Mouse (Mus musculus) gastrocnemius, postnatal 4 days (tissue): ENCODE data around the gene Olfr1487. TPM values are rescaled to one million over a fixed set of nuclear protein-coding genes. Genes with fewer than 3 reads are reported as not detected.
"Not testable (repeated sequence)": the region's sequence is repeated elsewhere in the genome, so short reads cannot be mapped to it uniquely, and the experiment has no call there.

Experiments
- DNase-seq, 2 experiments: peaks; one replicate each; pipeline ENCODE4 v3.0.0; 2021 to 2022; ENCODE audit warnings: low spot score in 2 of 2, mixed read lengths in 2 of 2
- long read RNA-seq, 2 experiments: library from polyadenylated mRNA; stranded (forward); transcript quantifications; one replicate each; pipeline ENCODE4 v2.0.0; 2021
- microRNA-seq: library from miRNA; unstranded; fragments of <30 nt; microRNA quantifications from one replicate; pipeline ENCODE4 v1.2.0, GENCODE M21; 2021
- total RNA-seq, 2 experiments: library from RNA; stranded (reverse); gene quantifications; 2 replicates each; pipeline ENCODE4 v1.2.3; 2021

The Olfr1487 gene
- not detected for total RNA-seq
- long read RNA-seq, experiment 1: 0 reads
- long read RNA-seq, experiment 2: 0 reads

DNA sequence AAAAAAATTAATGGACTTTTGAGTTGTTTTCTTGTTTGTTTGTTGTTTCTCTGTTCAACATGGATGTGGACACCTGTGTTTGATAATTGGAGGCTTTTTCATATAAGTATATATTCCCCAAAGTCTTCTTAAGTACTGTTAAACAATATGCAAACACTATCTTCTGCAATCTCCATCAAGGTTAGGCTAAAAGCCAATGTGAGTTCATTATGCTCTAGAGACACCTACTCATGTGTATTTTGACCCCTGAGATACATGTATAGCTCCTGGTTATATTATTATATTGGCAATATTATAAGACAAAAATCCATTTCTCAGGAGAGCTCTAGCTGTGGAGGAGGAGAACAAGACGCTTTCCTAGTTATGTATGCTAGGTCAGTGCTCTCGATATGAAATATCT lies at the start of gene Olfr1487:
Gene Olfr1487 (plus strand): TSS at position 301 of the 400 bp plus-strand sequence.
- not testable (repeated sequence) for DNase-seq

DNA sequence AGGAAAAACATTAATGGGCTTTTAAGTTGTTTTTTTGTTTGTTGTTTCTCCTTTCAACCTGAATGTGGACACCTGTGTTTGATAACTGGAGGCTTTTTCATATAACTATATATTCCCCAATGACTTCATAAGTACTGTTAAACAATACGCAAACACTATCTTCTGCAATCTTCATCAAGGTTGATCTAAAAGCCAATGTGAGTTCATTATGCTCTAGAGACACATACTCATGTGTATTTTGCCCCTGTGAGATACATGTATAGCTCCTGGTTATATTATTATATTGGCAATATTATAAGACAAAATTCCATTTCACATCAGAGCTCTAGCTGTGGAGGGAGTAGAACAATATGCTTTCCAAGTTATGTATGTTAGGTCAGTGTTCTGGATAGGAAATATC lies 34.0 kb upstream of the Olfr1487 start, which contains the start of gene Olfr1484:
Gene Olfr1484 (plus strand): TSS at position 301 of the 400 bp plus-strand sequence.
- no peak for DNase-seq

DNA sequence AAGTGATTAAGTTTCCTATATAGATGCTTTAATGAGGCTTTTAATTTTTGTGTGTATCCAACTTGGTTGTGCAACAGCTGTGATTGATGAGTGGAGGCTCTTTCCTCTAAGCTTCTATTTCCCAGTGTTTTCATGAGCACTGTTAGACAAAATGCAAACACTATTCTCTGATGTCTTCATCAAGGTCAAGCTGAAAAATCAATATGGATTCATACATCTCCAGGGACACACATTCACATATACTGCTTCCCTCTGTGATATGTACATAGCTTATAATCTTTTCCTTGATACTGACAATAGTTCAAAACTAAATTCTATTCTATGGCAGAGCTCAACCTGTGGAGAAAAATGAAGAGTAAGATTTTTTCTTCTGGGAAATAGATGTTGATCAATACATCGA lies 14.1 kb downstream of the Olfr1487 start, which contains the start of gene Olfr1489:
Gene Olfr1489 (plus strand): TSS at position 301 of the 400 bp plus-strand sequence.
- no peak for DNase-seq

DNA sequence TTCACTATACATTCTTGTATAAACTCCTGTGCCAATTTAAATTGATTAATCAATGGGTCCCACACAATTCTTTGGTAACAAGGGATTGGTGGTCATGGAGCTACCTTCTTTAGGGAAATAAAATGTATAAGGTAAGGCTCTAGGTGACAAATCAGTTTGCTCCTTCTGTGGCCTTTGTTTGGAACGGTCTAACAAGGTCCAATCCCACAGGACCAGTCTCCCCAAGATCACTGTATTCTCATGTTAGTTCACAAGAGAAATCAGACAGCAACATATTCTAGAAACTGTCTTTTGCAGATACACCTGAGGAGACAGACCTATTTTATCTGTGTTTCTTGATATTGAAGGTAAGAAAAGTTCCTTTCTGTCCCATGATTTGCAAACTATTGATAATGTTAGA lies 33.6 kb downstream of the Olfr1487 start, which contains the start of gene Olfr1490:
Gene Olfr1490 (plus strand): TSS at position 301 of the 400 bp plus-strand sequence.
- DNase-seq: no peak

Small RNA genes lying within 50 kb of the gene (microRNA-seq; reads per million reads assigned to microRNA genes)
- gene Gm22323 (not detected), gene Gm23931 (not detected)

Other genes starting within 250 kb of the Olfr1487 start
- not detected for gene Olfr1469, start 209.5 kb upstream of the Olfr1487 start, total RNA-seq
- not detected for gene Olfr1471, start 174.0 kb upstream of the Olfr1487 start, total RNA-seq
- gene Olfr1472, start 161.3 kb upstream of the Olfr1487 start, total RNA-seq: not detected
- not detected for gene Olfr1474, start 147.8 kb upstream of the Olfr1487 start, total RNA-seq
- not detected for gene Olfr1475, start 137.2 kb upstream of the Olfr1487 start, total RNA-seq
- gene Olfr1477, start 116.8 kb upstream of the Olfr1487 start, total RNA-seq: not detected
- gene Olfr1480, start 89.5 kb upstream of the Olfr1487 start, total RNA-seq: not detected
- not detected for gene Olfr1484, start 33.9 kb upstream of the Olfr1487 start, total RNA-seq
- not detected for gene Olfr1489, start 14.2 kb downstream of the Olfr1487 start, total RNA-seq
- gene Olfr1490, start 33.7 kb downstream of the Olfr1487 start, total RNA-seq: not detected
- not detected for gene Olfr1491, start 79.9 kb downstream of the Olfr1487 start, total RNA-seq
- gene Olfr1493-ps1, start 105.9 kb downstream of the Olfr1487 start, total RNA-seq: not detected
- gene Olfr1494, start 122.4 kb downstream of the Olfr1487 start, total RNA-seq: not detected
- gene Olfr1495, start 147.2 kb downstream of the Olfr1487 start, total RNA-seq: not detected
- not detected for gene Olfr1496, start 160.5 kb downstream of the Olfr1487 start, total RNA-seq
- not detected for gene Olfr1497, start 180.8 kb downstream of the Olfr1487 start, total RNA-seq
- gene Olfr1499, start 202.1 kb downstream of the Olfr1487 start, total RNA-seq: not detected
- gene Olfr1500, start 213.1 kb downstream of the Olfr1487 start, total RNA-seq: not detected
- not detected for gene Olfr1501, start 233.3 kb downstream of the Olfr1487 start, total RNA-seq
- gene Olfr1502, start 244.4 kb downstream of the Olfr1487 start, total RNA-seq: not detected